ENCODE assay signal across 8 mouse cellular contexts in the genomic region with DNA sequence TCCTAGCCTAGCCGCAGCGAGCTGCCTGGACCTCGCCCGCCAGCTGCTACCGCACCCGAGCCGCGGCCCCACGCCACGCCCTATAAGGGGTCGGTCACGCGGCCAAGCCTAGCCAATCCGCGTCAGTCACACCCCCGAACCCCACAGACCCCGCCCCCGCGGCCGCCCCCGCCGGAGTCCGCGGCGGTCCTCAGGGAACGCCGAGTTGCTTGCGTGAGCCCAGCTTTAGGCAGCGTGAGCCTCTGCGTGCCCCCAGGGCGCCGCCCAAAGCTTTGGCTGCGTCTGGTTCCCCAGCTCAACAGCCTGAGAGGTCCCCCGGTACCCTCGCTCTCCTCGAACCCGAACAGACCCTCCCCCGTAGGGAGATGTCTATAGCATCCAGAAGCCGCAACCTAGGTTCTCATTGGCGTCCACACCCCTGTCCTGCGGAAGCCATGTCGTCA. TPM values are rescaled to one million over a fixed set of nuclear protein-coding genes. Genes with fewer than 3 reads are reported as not detected.
A peak's percentile ranks its signal among the peaks of the same experiment; 100 is the strongest.
DNase-seq lines count a peak whose midpoint lies in the region; ATAC-seq lines count a peak whose summit lies in the region.

A gene (minus strand): TSS at position 38 of the 443 bp plus-strand sequence.

- peaks cover 45% of the 10 kb centered on the region for H3K27me3 ChIP-seq in kidney, embryonic 15.5 days
- H3K27me3 ChIP-seq in intestine, embryonic 16.5 days (replicated peaks; ENCODE audit: control insufficient read depth, insufficient read depth, low read length), result peaks cover 19% of the 10 kb centered on the region
- peaks cover 42% of the 10 kb centered on the region for H3K27me3 ChIP-seq in limb, embryonic 15.5 days
- peaks cover 14% of the 10 kb centered on the region; the same call in 1 of the 2 replicates for H3K27me3 ChIP-seq in neural tube, embryonic 12.5 days (replicated peaks)

- H3K9me3 ChIP-seq in kidney, embryonic 15.5 days (replicated peaks), result no peaks in the 10 kb centered on the region
- H3K9me3 ChIP-seq in intestine, embryonic 16.5 days (ENCODE audit: control insufficient read depth, low read length), result no peaks in the 10 kb centered on the region
- H3K9me3 ChIP-seq in limb, embryonic 15.5 days, result no peaks in the 10 kb centered on the region
- H3K9me3 ChIP-seq in neural tube, embryonic 12.5 days, result no peaks in the 10 kb centered on the region

- peak; percentile 85 for ATAC-seq in kidney, embryonic 15.5 days (replicated peaks; ENCODE audit: low FRiP score)
- ATAC-seq in intestine, embryonic 16.5 days, result peak; percentile 94
- ATAC-seq in limb, embryonic 15.5 days (ENCODE audit: insufficient number of reproducible peaks, low FRiP score, low TSS enrichment, low read depth), result peak; percentile 79
- peak; percentile 94 for ATAC-seq in neural tube, embryonic 12.5 days (ENCODE audit: low FRiP score, low read depth)

- H3K36me3 ChIP-seq in kidney, embryonic 15.5 days, result no peaks in the 10 kb centered on the region
- no peaks in the 10 kb centered on the region for H3K36me3 ChIP-seq in intestine, embryonic 16.5 days (ENCODE audit: control insufficient read depth, insufficient read depth, low read length)
- no peaks in the 10 kb centered on the region for H3K36me3 ChIP-seq in limb, embryonic 15.5 days
- no peaks in the 10 kb centered on the region for H3K36me3 ChIP-seq in neural tube, embryonic 12.5 days

- H3K4me1 ChIP-seq in kidney, embryonic 15.5 days, result peaks cover 19% of the 10 kb centered on the region
- peaks cover 13% of the 10 kb centered on the region for H3K4me1 ChIP-seq in intestine, embryonic 16.5 days (ENCODE audit: control insufficient read depth, insufficient read depth, low read length)
- peaks cover 18% of the 10 kb centered on the region for H3K4me1 ChIP-seq in limb, embryonic 15.5 days
- peaks cover 19% of the 10 kb centered on the region for H3K4me1 ChIP-seq in neural tube, embryonic 12.5 days

- H3K4me2 ChIP-seq in kidney, embryonic 15.5 days, result peak within 1 kb of the TSS; percentile 100
- peak within 1 kb of the TSS; percentile 98 for H3K4me2 ChIP-seq in intestine, embryonic 16.5 days (ENCODE audit: low read depth, low read length)
- H3K4me2 ChIP-seq in limb, embryonic 15.5 days, result peak within 1 kb of the TSS; percentile 99
- peak within 1 kb of the TSS; percentile 93 for H3K4me2 ChIP-seq in neural tube, embryonic 12.5 days (replicated peaks)

- WGBS in kidney, embryonic 15.5 days, result 0% methylated on average over 42 of the region's 42 CpGs
- WGBS in intestine, embryonic 16.5 days, result under 1% methylated on average over 42 of the region's 42 CpGs
- under 1% methylated on average over 37 of the region's 42 CpGs for WGBS in limb, embryonic 15.5 days
- under 1% methylated on average over 42 of the region's 42 CpGs for WGBS in neural tube, embryonic 12.5 days

- peak within 1 kb of the TSS; percentile 59 for H3K4me3 ChIP-seq in kidney, embryonic 15.5 days (replicated peaks)
- H3K4me3 ChIP-seq in intestine, embryonic 16.5 days (ENCODE audit: low read length), result peak within 1 kb of the TSS; percentile 60
- peak within 1 kb of the TSS; percentile 55 for H3K4me3 ChIP-seq in limb, embryonic 15.5 days
- H3K4me3 ChIP-seq in neural tube, embryonic 12.5 days, result peak within 1 kb of the TSS; percentile 77

- H3K27ac ChIP-seq in kidney, embryonic 15.5 days, result no peak within 1 kb of the TSS
- no peak within 1 kb of the TSS for H3K27ac ChIP-seq in intestine, embryonic 16.5 days (ENCODE audit: low read length)
- H3K27ac ChIP-seq in limb, embryonic 15.5 days, result no peak within 1 kb of the TSS
- peak within 1 kb of the TSS; percentile 43; the same call in 1 of the 2 replicates for H3K27ac ChIP-seq in neural tube, embryonic 12.5 days

- H3K9ac ChIP-seq in kidney, embryonic 15.5 days, result peak within 1 kb of the TSS; percentile 29; the same call in 1 of the 2 replicates
- peak within 1 kb of the TSS; percentile 55 for H3K9ac ChIP-seq in intestine, embryonic 16.5 days (ENCODE audit: low read depth, low read length)
- no peak within 1 kb of the TSS for H3K9ac ChIP-seq in limb, embryonic 15.5 days
- peak within 1 kb of the TSS; percentile 80 for H3K9ac ChIP-seq in neural tube, embryonic 12.5 days

- DNase-seq in kidney, adult 8-10 months, result no peak
- peak; percentile 89 to 95 for DNase-seq in cerebellum, postnatal 36 days
- DNase-seq in gastrocnemius, postnatal 10 days, result peak; percentile 59
- DNase-seq in testis, postnatal 10 days (ENCODE audit: low spot score), result peak; percentile 79

RNA-seq across cellular contexts. Expression of the gene that starts here (rescaled TPM):
- polyA plus RNA-seq in kidney, embryonic 15.5 days (2015; fragmentation: Nextera tagmentation; extraction: Ambion mirVana), result 1.1 TPM in 2 replicates
- total RNA-seq in gastrocnemius, postnatal 10 days (2021), result under 1 TPM; 0.34 to 0.45 TPM
- polyA plus RNA-seq in intestine, embryonic 16.5 days (2015; fragmentation: Nextera tagmentation; extraction: Ambion mirVana), result 0.62 and 0.97 TPM in 2 replicates
- 1.2 and 1.5 TPM in 2 replicates for polyA plus RNA-seq in limb, embryonic 15.5 days (2015; fragmentation: Nextera tagmentation; extraction: Ambion mirVana)
- 6.8 and 7.3 TPM in 2 replicates for polyA plus RNA-seq in neural tube, embryonic 12.5 days (2016; fragmentation: Nextera tagmentation; extraction: Ambion mirVana)

Comparison
In these comparisons a context has a peak if more than half of its experiments do, and no peak if none do; other contexts are left out.
1. Peak in DNase-seq in gastrocnemius, postnatal 10 days; RNA of the gene not detected or under 1 TPM.
2. Peak in ATAC-seq, H3K4me3 ChIP-seq, H3K9ac ChIP-seq and H3K4me2 ChIP-seq in intestine, embryonic 16.5 days; RNA of the gene not detected or under 1 TPM.
3. DNase-seq: peak in cerebellum, postnatal 36 days (2 of 2) and testis, postnatal 10 days (single experiment); none in kidney, adult 8-10 months (0 of 2).
4. Peak in every context shown above with its lines, with median percentiles within 50 percentile points of each other: ATAC-seq, H3K4me2 ChIP-seq and H3K4me3 ChIP-seq.